Mouse (Mus musculus): ENCODE data around the gene Bglap2. TPM values are rescaled to one million over a fixed set of nuclear protein-coding genes. Genes with fewer than 3 reads are reported as not detected.

The Bglap2 gene
- polyA plus RNA-seq, 1 experiment: not detected

- no peak overlapping the region for H3K27ac ChIP-seq (ENCODE audit: insufficient read depth, low read length)
- no peak for TF ChIP-seq POLR2A (IDR thresholded peaks at IDR 0.05; ENCODE audit: low read depth, low read length)
- TF ChIP-seq CTCF (IDR thresholded peaks at IDR 0.05; ENCODE audit: borderline replicate concordance, insufficient read depth, low read length): no peak
- H3K4me3 ChIP-seq (ENCODE audit: insufficient read depth, low read length): no peak overlapping the region
- H3K4me1 ChIP-seq (ENCODE audit: control insufficient read depth, insufficient read depth, low read length): peaks cover 12% of the 10 kb centered on the region; the same call in 1 of the 2 replicates
Observed at GRCm38 (mm10) chr3:88412636-88413035, 34.1 kb upstream of the Bglap2 start.

DNA sequence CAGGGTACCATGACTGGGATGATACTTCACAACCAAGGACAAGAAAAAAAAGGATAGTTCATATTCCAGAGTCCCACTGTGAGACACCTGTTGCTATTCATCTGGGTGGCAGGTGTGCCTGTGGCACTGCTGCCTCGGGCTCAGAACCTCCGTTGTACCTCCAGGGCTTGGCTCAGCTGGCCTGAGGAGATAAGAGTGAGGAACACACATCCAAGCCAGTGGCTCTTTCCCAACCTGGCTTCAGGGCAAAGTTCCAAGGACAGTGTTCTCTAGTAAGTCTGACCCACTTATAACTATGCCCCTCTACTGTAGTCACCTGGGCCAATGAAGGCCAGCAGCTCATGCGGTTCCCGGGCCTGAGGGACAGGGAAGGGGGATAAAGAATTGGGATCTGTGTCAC, 33.2 kb upstream of the Bglap2 start:
- TF ChIP-seq POLR2A (IDR thresholded peaks at IDR 0.05; ENCODE audit: low read depth, low read length): no peak
- no peak for TF ChIP-seq CTCF (IDR thresholded peaks at IDR 0.05; ENCODE audit: borderline replicate concordance, insufficient read depth, low read length)
- Histone ChIP-seq H3K4me1 (ENCODE audit: control insufficient read depth, insufficient read depth, low read length) (peaks cover 16% of the 10 kb centered on the region; the same call in 1 of the 2 replicates), H3K27ac (ENCODE audit: insufficient read depth, low read length) (no peak overlapping the region), H3K4me3 (ENCODE audit: insufficient read depth, low read length) (no peak overlapping the region)

DNA sequence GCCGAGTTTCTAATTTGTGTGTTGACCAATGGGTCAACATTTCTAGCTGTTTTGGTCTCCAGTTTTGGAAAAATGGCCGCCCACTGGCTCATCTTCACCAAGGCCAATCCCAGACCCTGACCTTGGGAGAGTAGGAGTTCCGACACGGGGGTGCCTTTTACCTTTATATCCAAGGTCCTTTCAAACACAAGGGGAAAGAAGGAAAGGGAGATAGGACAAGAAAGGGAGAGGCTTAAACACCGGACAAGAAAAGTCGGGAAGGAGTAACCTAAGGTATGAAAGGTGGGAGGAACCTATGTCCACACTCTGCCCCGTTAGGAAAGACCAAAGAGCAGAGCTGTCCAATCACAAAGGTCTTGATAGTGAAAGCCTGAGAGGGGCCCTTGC, 32.1 kb upstream of the Bglap2 start:
- no peak overlapping the region for H3K4me3 ChIP-seq (ENCODE audit: insufficient read depth, low read length)

DNA sequence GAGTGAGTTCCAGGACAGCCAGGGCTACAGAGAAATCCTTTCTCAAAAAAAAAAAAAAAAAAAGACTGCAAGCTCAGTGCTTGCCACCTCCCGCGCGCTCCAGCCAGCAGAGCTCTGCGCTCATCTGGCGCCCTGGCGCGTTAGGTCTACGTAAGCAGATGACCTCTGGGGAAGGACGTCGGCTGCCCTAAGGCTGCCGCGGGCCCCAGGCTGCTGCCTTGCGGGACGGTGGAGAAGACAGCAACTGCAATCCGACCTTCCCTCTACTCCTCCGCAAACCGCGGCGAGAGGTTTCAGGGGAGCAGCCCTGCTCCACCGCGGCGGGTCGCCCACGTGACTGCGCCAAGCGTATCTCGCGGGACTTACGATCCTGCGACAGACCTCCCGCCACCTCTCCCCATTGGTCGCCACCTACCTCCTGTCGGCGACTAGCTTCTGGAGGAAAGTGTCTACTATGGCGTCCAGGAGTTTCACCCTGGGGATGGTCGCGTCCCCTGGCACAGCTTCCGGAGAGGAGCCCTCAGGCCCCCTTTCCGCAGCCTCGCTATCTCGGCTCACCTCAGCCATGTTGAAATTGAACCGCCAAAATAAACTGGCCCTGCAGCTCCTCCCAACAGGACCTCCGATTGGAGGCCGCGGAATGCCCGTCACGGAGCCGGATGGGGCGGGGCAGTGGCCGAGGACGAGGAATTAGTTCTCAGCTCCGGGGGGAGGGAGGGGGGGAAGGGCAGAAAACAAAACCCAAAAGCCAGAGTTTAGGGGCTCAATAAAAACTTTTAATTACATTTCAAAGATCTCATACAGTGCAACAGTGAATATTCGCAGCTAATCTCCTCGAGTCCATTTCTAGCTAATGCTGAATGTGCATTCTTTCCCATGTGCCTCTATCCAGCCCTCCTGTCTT, 31.5 kb upstream of the Bglap2 start, which contains the start of gene Pmf1:
TSS of gene Pmf1 (minus strand) at position 591 of the 904 bp plus-strand sequence.
- TF ChIP-seq CTCF (IDR thresholded peaks at IDR 0.05; ENCODE audit: borderline replicate concordance, insufficient read depth, low read length): no peak
- peak; percentile 95 for TF ChIP-seq POLR2A (IDR thresholded peaks at IDR 0.05; ENCODE audit: low read depth, low read length)
- Histone ChIP-seq H3K27ac (ENCODE audit: insufficient read depth, low read length) (peak within 1 kb of the TSS; percentile 87), H3K4me3 (ENCODE audit: insufficient read depth, low read length) (peak within 1 kb of the TSS; percentile 59), H3K4me1 (ENCODE audit: control insufficient read depth, insufficient read depth, low read length) (peaks cover 16% of the 10 kb centered on the region; the same call in 1 of the 2 replicates)

More for the DNA sequence above, 32.1 kb upstream of the Bglap2 start:
- Histone ChIP-seq H3K4me1 (ENCODE audit: control insufficient read depth, insufficient read depth, low read length) (peaks cover 16% of the 10 kb centered on the region; the same call in 1 of the 2 replicates), H3K27ac (ENCODE audit: insufficient read depth, low read length) (peak overlapping the region; percentile 44)
- TF ChIP-seq CTCF (IDR thresholded peaks at IDR 0.05; ENCODE audit: borderline replicate concordance, insufficient read depth, low read length): no peak
- no peak for TF ChIP-seq POLR2A (IDR thresholded peaks at IDR 0.05; ENCODE audit: low read depth, low read length)

- H3K4me3 ChIP-seq (ENCODE audit: insufficient read depth, low read length): peak overlapping the region; percentile 59
- TF ChIP-seq CTCF (IDR thresholded peaks at IDR 0.05; ENCODE audit: borderline replicate concordance, insufficient read depth, low read length) (no peak), POLR2A (IDR thresholded peaks at IDR 0.05; ENCODE audit: low read depth, low read length) (no peak)
- H3K27ac ChIP-seq (ENCODE audit: insufficient read depth, low read length): no peak overlapping the region
Observed at GRCm38 (mm10) chr3:88408953-88409352, 30.5 kb upstream of the Bglap2 start.

DNA sequence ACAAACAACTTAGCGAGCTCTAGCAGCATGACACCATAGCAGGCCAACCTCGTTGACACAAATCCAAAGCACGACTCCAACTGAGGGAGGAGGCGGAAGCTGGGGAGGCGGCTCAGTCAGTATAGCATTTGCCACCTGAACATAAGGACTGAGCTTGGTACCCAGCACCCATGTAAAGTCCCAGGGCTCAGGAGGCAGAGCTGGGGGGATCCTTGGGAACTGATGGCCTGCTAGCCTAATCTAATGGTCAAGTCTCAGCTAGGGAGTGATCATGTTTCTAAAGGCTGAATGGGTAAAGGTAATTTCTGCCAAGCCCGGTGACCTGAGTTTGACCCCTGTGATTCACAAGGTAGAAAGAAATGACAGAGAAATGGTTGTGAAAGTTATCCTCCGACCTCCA, 29.0 kb upstream of the Bglap2 start:
- TF ChIP-seq POLR2A (IDR thresholded peaks at IDR 0.05; ENCODE audit: low read depth, low read length) (no peak), CTCF (IDR thresholded peaks at IDR 0.05; ENCODE audit: borderline replicate concordance, insufficient read depth, low read length) (no peak)

More at GRCm38 (mm10) chr3:88408953-88409352, 30.5 kb upstream of the Bglap2 start:
- peaks cover 16% of the 10 kb centered on the region; the same call in 1 of the 2 replicates for H3K4me1 ChIP-seq (ENCODE audit: control insufficient read depth, insufficient read depth, low read length)

GRCm38 (mm10) chr3:88407090-88407489, 28.6 kb upstream of the Bglap2 start:
- TF ChIP-seq CTCF (IDR thresholded peaks at IDR 0.05; ENCODE audit: borderline replicate concordance, insufficient read depth, low read length) (peak; percentile 66), POLR2A (IDR thresholded peaks at IDR 0.05; ENCODE audit: low read depth, low read length) (no peak)
- Histone ChIP-seq H3K27ac (ENCODE audit: insufficient read depth, low read length) (no peak overlapping the region), H3K4me3 (ENCODE audit: insufficient read depth, low read length) (no peak overlapping the region)

More for the DNA sequence above, 29.0 kb upstream of the Bglap2 start:
- peaks cover 16% of the 10 kb centered on the region; the same call in 1 of the 2 replicates for H3K4me1 ChIP-seq (ENCODE audit: control insufficient read depth, insufficient read depth, low read length)
- no peak overlapping the region for H3K27ac ChIP-seq (ENCODE audit: insufficient read depth, low read length)
- no peak overlapping the region for H3K4me3 ChIP-seq (ENCODE audit: insufficient read depth, low read length)

DNA sequence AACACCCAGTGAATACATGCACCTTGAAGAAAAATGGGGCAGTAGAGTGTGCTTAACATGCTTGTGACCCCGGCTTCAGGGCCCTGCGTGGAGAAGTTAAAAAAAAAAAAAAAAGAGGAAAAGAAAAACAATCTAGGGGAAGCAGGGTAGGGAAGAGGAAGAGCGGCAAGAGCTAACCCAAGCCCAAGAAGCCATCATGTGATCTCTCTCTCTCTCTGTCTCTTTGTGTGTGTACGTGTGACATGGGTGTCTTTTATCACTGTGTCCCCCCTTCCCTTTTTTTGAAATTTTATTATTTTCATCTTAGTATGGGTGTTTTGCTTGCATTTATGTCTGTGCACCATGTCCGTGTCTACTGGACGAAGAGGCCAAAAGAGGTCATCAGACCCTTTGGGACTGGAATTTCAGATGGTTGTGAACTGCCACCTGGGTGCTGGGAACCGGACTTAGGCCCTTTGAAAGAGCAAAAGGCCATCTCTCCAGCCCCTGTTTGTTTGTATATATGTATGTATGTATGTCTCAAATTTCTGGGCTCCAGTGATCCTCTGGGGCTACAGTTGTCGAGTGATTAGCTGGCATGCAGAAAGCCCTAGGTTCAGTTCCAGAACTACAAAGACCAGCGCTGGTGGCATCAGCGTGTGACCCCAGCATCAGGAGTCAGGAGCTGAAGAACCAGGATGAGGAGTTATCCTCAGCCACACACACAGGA, 25.2 kb upstream of the Bglap2 start:
- no peak overlapping the region for H3K27ac ChIP-seq (ENCODE audit: insufficient read depth, low read length)
- no peak overlapping the region for H3K4me3 ChIP-seq (ENCODE audit: insufficient read depth, low read length)
- TF ChIP-seq POLR2A (IDR thresholded peaks at IDR 0.05; ENCODE audit: low read depth, low read length) (no peak), CTCF (IDR thresholded peaks at IDR 0.05; ENCODE audit: borderline replicate concordance, insufficient read depth, low read length) (no peak)
- peaks cover 8% of the 10 kb centered on the region; the same call in 1 of the 2 replicates for H3K4me1 ChIP-seq (ENCODE audit: control insufficient read depth, insufficient read depth, low read length)

More at GRCm38 (mm10) chr3:88407090-88407489, 28.6 kb upstream of the Bglap2 start:
- H3K4me1 ChIP-seq (ENCODE audit: control insufficient read depth, insufficient read depth, low read length): peaks cover 16% of the 10 kb centered on the region; the same call in 1 of the 2 replicates

- H3K27ac ChIP-seq (ENCODE audit: insufficient read depth, low read length): no peak overlapping the region
- no peaks in the 10 kb centered on the region for H3K4me1 ChIP-seq (ENCODE audit: control insufficient read depth, insufficient read depth, low read length)
- TF ChIP-seq POLR2A (IDR thresholded peaks at IDR 0.05; ENCODE audit: low read depth, low read length): no peak
- TF ChIP-seq CTCF (IDR thresholded peaks at IDR 0.05; ENCODE audit: borderline replicate concordance, insufficient read depth, low read length): no peak
- H3K4me3 ChIP-seq (ENCODE audit: insufficient read depth, low read length): no peak overlapping the region
Observed at GRCm38 (mm10) chr3:88398666-88399065, 20.2 kb upstream of the Bglap2 start.
